Mouse (Mus musculus): Measurements from ENCODE around the gene Pmis2.

The Pmis2 gene

GRCm38 (mm10) chr7:30633762-30634412, 37.5 kb downstream of the Pmis2 start:
- no peak for DNase-seq

GRCm38 (mm10) chr7:30629013-30629412, 42.4 kb downstream of the Pmis2 start:
- DNase-seq, result no peak

GRCm38 (mm10) chr7:30626647-30627046, 44.8 kb downstream of the Pmis2 start:
- DNase-seq, result no peak

DNA sequence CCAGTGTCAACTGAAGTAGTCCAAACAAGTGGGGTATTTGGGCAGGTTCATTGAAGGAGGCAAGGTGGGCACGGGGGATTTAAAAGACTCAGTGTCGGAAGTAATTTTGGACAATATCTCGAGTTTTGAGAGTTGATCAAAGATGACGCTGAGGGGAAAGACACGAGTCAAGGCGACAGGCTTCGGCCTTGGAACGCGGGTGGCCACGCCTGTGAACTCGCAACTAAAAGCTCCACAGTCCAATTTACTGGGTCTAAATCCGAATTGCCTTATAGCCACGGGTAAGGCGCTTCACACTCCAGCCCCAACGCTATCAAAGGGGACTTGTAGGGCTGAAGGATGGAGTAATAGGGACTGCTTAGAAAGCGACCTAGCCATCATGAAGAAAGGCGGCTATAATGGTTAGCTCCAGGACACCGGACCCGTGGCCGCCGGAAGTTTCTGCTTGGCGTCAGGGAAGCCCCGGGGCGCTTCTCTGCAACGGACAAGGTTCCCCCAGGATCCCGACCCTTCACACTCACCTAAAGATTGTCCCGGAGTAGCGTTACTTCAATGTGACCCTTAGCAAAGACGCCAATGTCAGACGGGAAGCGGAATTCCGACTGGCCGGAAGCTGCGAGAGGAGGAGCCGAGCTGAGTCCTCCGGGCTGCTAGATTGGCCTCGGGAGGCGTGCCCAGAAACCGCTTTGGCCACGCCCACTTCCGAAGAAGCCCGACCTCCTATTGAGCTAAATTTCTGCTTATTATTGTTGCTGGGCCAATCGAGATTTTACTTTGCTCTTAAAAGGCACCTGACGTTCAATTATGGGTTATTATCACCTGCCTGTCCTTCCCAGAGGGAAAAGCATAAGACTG, 45.6 kb downstream of the Pmis2 start, which contains the start of gene Cox6b1:
Gene Cox6b1 (minus strand): TSS at position 622 of the 855 bp plus-strand sequence.
- DNase-seq, result peak; percentile 91

All from right cerebral cortex, adult 18-20 months (tissue).